Mouse (Mus musculus): ENCODE data around the gene Rere. TPM values are rescaled to one million over a fixed set of nuclear protein-coding genes. Genes with fewer than 3 reads are reported as not detected.
A peak's percentile ranks its signal among the peaks of the same experiment; 100 is the strongest.
"Not testable (repeated sequence)": the region's sequence is repeated elsewhere in the genome, so short reads cannot be mapped to it uniquely, and the experiment has no call there.

The Rere gene
- polyA plus RNA-seq, 1 experiment = 82.1 TPM

GRCm38 (mm10) chr4:150595991-150596390 is 314.5 kb downstream of the Rere start:
- TF ChIP-seq POLR2A (IDR thresholded peaks at IDR 0.05; ENCODE audit: borderline replicate concordance, extremely low read depth, insufficient read depth, insufficient read length, poor library complexity, severe bottlenecking) = no peak
- TF ChIP-seq CTCF (IDR thresholded peaks at IDR 0.05; ENCODE audit: borderline replicate concordance, extremely low read depth, insufficient read depth, insufficient read length) = no peak
- DNase-seq (ENCODE audit: low read depth) = no peak

DNA sequence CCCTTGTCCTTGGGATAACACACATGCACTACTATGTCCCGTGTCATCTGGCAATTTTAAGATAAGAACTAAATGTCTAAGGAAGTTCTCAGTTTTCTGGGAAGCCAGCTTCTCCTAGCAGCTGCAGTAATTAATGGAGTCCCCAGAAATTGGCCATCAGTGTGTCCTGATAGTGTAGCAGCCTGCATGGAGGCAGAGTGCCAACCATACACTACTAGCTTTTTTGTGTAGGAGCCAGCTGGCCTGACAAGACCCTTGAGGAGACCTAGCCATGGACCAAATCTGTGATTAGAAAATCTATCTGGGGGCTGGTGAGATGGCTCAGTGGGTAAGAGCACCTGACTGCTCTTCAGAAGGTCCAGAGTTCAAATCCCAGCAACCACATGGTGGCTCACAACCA is 317.2 kb downstream of the Rere start:
- TF ChIP-seq CTCF (IDR thresholded peaks at IDR 0.05; ENCODE audit: borderline replicate concordance, extremely low read depth, insufficient read depth, insufficient read length) (no peak), POLR2A (IDR thresholded peaks at IDR 0.05; ENCODE audit: borderline replicate concordance, extremely low read depth, insufficient read depth, insufficient read length, poor library complexity, severe bottlenecking) (no peak)
- peak; percentile 78 for DNase-seq (ENCODE audit: low read depth)

GRCm38 (mm10) chr4:150599119-150599992 is 317.9 kb downstream of the Rere start:
- peak; percentile 24 for DNase-seq (ENCODE audit: low read depth)
- TF ChIP-seq CTCF (IDR thresholded peaks at IDR 0.05; ENCODE audit: borderline replicate concordance, extremely low read depth, insufficient read depth, insufficient read length) = no peak
- TF ChIP-seq POLR2A (IDR thresholded peaks at IDR 0.05; ENCODE audit: borderline replicate concordance, extremely low read depth, insufficient read depth, insufficient read length, poor library complexity, severe bottlenecking) = no peak

DNA sequence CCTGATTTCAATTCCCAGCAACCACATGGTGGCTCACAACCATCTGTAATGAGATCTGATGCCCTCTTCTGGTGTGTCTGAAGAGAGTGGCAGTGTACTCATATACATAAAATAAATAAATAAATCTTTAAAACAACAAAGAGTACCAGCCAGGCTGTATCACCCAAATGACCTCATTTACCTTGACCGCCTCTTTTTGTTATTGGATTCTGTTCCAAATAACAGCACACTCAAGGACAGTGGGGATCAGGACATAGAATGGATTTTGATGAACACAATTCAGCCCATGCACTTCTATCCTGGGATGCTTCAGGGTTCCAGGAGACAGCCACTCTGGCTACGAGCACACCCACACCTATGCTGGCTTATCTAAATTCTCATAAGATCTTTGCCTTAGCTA is 319.1 kb downstream of the Rere start:
- DNase-seq (ENCODE audit: low read depth) = not testable (repeated sequence)

DNA sequence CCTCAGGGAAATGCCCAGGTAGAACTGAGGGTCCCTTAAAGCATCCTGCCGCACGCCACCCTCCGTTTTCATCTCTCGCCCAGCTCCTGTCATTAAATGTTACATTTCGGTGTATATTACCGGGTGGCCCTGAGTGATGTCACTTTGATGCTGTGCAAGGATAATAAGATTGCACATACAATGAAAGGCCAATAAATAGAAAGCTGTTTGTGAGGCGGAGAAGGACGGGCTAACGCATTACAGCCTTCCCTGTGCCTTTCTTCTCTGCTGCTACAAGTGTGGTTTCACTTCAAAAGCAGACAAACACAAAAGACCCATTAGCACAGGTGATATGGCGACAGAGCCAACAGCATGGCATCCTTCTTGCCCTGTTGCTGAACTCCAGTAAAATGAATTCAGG is 320.0 kb downstream of the Rere start:
- TF ChIP-seq POLR2A (IDR thresholded peaks at IDR 0.05; ENCODE audit: borderline replicate concordance, extremely low read depth, insufficient read depth, insufficient read length, poor library complexity, severe bottlenecking) (no peak), CTCF (IDR thresholded peaks at IDR 0.05; ENCODE audit: borderline replicate concordance, extremely low read depth, insufficient read depth, insufficient read length) (no peak)
- DNase-seq (ENCODE audit: low read depth) = peak; percentile 61

- TF ChIP-seq CTCF (IDR thresholded peaks at IDR 0.05; ENCODE audit: borderline replicate concordance, extremely low read depth, insufficient read depth, insufficient read length) (no peak), POLR2A (IDR thresholded peaks at IDR 0.05; ENCODE audit: borderline replicate concordance, extremely low read depth, insufficient read depth, insufficient read length, poor library complexity, severe bottlenecking) (no peak)
- no peak for DNase-seq (ENCODE audit: low read depth)
Measured at GRCm38 (mm10) chr4:150603366-150604061, 322.1 kb downstream of the Rere start.

- DNase-seq (ENCODE audit: low read depth) = no peak
- TF ChIP-seq POLR2A (IDR thresholded peaks at IDR 0.05; ENCODE audit: borderline replicate concordance, extremely low read depth, insufficient read depth, insufficient read length, poor library complexity, severe bottlenecking) (no peak), CTCF (IDR thresholded peaks at IDR 0.05; ENCODE audit: borderline replicate concordance, extremely low read depth, insufficient read depth, insufficient read length) (no peak)
Measured at GRCm38 (mm10) chr4:150605804-150606203, 324.4 kb downstream of the Rere start.

GRCm38 (mm10) chr4:150606449-150607161 is 325.2 kb downstream of the Rere start:
- TF ChIP-seq POLR2A (IDR thresholded peaks at IDR 0.05; ENCODE audit: borderline replicate concordance, extremely low read depth, insufficient read depth, insufficient read length, poor library complexity, severe bottlenecking) (no peak), CTCF (IDR thresholded peaks at IDR 0.05; ENCODE audit: borderline replicate concordance, extremely low read depth, insufficient read depth, insufficient read length) (no peak)
- DNase-seq (ENCODE audit: low read depth) = peak; percentile 93

DNA sequence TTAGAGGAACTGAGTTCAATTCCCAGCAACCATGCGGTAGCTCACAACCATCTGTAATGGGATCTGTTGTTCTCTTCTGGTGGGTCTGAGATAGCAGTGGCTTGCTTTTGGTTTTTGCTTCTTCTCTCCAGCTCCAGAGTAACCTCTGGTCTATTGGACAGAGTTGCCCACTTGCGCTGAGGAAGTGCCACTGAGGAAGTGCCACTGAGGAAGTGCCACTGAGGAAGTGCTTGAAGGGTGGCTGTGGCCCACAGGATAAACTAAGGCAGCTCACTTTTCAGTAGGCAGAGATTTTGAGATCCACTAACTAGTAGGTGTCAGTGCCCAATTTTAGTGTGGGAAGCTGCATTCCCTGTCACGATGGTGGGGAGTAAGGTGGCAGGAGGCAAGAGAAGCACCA is 327.2 kb downstream of the Rere start:
- no peak for DNase-seq (ENCODE audit: low read depth)
- no peak for TF ChIP-seq POLR2A (IDR thresholded peaks at IDR 0.05; ENCODE audit: borderline replicate concordance, extremely low read depth, insufficient read depth, insufficient read length, poor library complexity, severe bottlenecking)
- no peak for TF ChIP-seq CTCF (IDR thresholded peaks at IDR 0.05; ENCODE audit: borderline replicate concordance, extremely low read depth, insufficient read depth, insufficient read length)

GRCm38 (mm10) chr4:150613715-150614114 is 332.3 kb downstream of the Rere start:
- no peak for TF ChIP-seq CTCF (IDR thresholded peaks at IDR 0.05; ENCODE audit: borderline replicate concordance, extremely low read depth, insufficient read depth, insufficient read length)
- TF ChIP-seq POLR2A (IDR thresholded peaks at IDR 0.05; ENCODE audit: borderline replicate concordance, extremely low read depth, insufficient read depth, insufficient read length, poor library complexity, severe bottlenecking) = no peak
- no peak for DNase-seq (ENCODE audit: low read depth)

- TF ChIP-seq CTCF (IDR thresholded peaks at IDR 0.05; ENCODE audit: borderline replicate concordance, extremely low read depth, insufficient read depth, insufficient read length) = no peak
- TF ChIP-seq POLR2A (IDR thresholded peaks at IDR 0.05; ENCODE audit: borderline replicate concordance, extremely low read depth, insufficient read depth, insufficient read length, poor library complexity, severe bottlenecking) = no peak
- DNase-seq (ENCODE audit: low read depth) = no peak
Measured at GRCm38 (mm10) chr4:150615251-150616028, 334.0 kb downstream of the Rere start.
